Mouse (Mus musculus) spleen, adult 2 months (tissue): ENCODE data around the gene Bhmt2.

Experiments
- CTCF ChIP-seq: fragments of 200-500 bp; IDR thresholded peaks from 2 replicates; pipeline ENCODE4 v1.5.1; 2011; ENCODE audit warnings: mild to moderate bottlenecking, inconsistent platforms; ENCODE audit not compliant: insufficient read depth, insufficient read length, insufficient replicate concordance; ENCODE audit errors: extremely low read depth
- POLR2A ChIP-seq: fragments of 200-500 bp; IDR thresholded peaks from 2 replicates; pipeline ENCODE4 v1.6.1; 2011; ENCODE audit warnings: low read depth, low read length, inconsistent platforms

GRCm38 (mm10) chr13:93687321-93687720 is 13.2 kb upstream of the Bhmt2 start:
- TF ChIP-seq POLR2A (no peak), CTCF (no peak)
